Mouse (Mus musculus): ENCODE measurements around the gene Ubac1.

Gene Ubac1

GRCm38 (mm10) chr2:26021561-26022257, at the start of gene Ubac1:
Gene Ubac1 (minus strand): TSS chr2:26021747.
- peak; percentile 95 for DNase-seq (ENCODE audit: low read depth, low spot score)

GRCm38 (mm10) chr2:26068592-26068991, 47.0 kb upstream of the Ubac1 start:
- DNase-seq (ENCODE audit: low read depth, low spot score) = no peak

GRCm38 (mm10) chr2:26068175-26068574, 46.6 kb upstream of the Ubac1 start:
- no peak for DNase-seq (ENCODE audit: low read depth, low spot score)

DNA sequence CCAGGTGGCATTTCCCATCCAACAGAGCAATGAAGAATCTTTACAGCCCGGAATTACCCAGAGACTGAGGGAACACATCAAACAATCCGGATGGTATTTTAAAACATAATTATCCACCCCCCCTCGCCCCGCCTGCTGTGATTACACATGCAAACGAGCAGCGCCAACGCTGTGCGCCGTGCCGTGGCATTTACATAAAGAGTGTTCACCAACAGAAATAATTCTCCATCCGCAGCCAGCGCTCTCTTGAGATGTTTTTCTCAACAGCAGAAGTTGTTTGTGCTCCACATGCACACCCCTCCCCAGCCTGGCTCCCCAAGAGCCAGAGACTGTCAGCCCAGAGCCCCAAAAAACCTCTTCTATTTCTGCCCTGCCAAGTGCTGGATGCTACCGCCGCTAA, 45.0 kb upstream of the Ubac1 start:
- DNase-seq (ENCODE audit: low read depth, low spot score) = no peak

DNA sequence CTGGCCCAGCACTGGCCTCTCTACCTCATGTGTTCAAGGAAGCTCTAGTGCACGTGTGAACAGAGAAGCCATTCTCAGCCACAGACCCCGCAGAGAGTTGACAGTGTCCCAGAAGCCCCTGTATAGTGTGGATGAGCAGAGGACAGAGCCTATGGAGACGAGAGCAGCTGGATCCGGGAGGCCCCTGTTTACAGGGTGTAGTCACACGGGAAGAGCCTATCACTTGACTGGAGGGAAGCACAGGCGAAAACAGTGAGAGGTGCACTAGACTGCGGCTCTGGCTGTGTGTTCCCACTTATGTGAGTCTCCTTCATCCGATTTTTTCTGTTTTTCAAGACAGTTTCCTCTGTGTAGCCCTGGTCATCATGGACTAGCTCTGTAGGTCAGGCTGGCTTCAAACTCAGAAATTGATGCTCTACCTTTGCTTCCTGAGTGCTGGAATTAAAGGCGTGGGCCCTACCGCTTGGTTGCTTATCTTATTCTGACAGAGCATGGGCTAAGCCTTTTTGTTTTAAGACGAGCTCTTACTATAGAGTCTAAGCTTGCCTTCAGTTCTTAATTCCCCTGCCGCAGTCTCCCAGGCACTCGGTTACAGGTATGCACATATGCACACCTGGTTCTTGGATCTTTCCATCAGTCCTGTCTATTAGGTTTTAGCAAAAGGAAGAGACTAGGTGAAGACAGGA, 41.3 kb upstream of the Ubac1 start:
- DNase-seq (ENCODE audit: low read depth, low spot score) = no peak

DNA sequence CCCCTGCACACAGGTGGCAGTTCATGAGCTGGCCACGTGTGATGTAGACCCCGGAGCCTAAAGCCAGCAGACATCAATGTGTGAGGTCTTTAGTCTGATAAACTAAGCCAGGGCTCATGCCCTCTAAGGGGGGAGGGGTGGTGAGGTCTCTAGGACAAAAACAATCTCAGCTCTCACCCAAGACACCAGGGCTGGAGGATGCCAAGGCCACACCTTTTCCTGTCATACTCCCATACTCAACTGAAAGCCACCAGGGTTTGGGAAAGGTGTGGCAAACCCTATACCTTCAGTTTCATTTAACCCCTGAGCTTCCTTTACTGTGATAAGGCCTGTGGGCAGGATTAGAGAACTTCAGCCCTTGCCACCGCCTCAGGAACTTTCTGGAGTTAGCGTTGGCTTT, 40.7 kb upstream of the Ubac1 start:
- no peak for DNase-seq (ENCODE audit: low read depth, low spot score)

DNA sequence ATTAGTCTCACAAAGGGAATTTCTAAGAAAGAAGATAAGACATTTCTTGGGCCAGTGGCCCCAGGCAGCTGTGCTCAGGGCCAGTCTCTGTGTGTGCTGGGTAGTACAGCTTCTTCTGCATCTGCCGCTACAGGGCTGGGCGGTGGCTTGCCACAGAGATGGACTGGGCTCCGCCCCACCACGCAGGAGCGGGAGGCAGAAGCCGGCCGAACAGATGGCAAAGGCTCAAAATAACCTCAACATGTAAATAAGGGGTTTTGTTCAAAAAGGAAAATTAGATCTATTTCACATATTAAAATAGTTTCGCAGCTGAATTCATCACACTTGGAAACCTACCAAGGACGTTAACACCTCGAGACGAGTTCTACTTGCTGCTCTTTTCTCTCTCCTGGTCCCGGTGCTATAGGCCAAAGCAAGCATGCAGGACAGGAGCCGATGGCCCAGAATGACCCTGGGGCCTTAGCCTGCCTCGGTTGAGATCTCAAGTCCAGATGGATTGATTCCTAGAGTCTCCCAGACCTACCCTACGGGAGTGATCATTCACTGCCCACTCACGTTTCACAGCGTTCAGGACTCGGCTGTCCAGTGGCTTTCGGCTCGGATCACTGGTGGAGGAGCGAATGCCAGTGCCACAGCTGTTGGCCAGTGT, 39.6 kb upstream of the Ubac1 start:
- no peak for DNase-seq (ENCODE audit: low read depth, low spot score)

DNA sequence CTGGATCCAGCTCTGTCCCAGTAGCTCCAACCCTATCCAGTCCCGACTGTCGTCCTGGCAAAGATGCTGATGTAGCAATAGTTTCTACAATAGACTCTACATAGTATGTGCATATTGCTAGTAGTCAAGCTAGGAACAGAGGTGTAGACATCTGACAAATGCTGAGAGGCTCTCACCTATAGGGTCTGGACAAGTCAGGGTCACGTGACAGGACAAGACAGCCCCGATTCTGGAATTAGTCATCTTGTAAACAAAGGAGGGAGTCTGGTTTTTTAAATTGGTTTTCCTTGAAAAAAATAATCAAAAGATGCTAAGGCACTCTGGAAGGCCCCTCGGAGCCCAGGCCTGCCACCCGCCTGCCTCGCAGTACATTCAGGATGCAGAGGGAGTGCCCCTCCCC, 35.5 kb upstream of the Ubac1 start:
- no peak for DNase-seq (ENCODE audit: low read depth, low spot score)

DNA sequence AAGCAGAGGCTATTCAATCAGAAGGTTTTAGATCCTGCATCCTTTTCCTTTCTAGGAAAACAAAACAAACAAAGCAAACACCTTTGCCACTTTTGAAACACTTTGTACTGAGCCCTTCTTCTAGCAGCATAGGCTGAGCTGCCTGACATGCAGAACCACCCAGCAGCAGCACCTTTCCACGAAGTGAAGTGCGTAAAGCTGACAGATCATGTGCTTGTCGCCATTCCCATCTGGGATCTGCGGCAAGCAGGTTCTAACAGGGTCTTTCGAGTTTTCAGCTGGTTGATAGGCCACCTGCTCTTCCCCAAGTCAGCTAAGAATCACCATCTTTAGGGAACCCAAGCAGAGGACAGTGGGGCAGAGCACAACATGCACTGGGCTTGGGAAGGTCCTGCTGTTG, 34.7 kb upstream of the Ubac1 start:
- no peak for DNase-seq (ENCODE audit: low read depth, low spot score)

DNA sequence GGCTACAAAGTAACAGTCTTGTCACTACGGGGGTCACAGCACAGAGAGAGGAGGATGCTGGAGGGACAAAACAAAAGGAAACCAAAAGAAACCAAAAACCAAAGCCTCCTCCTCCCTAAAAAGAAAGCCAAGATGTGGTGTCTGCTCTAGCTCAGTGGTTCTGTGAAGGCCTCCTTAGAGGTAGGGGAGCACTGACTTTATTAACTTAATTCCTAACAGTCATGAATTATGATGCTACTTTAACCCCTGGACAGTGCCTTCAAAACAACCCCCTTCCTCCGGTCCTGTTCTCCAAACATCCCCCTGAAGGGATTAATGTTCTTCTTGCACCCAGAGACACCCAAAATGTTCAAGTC, 34.2 kb upstream of the Ubac1 start:
- no peak for DNase-seq (ENCODE audit: low read depth, low spot score)

GRCm38 (mm10) chr2:26055046-26055746, 33.6 kb upstream of the Ubac1 start:
- DNase-seq (ENCODE audit: low read depth, low spot score) = peak; percentile 71

DNA sequence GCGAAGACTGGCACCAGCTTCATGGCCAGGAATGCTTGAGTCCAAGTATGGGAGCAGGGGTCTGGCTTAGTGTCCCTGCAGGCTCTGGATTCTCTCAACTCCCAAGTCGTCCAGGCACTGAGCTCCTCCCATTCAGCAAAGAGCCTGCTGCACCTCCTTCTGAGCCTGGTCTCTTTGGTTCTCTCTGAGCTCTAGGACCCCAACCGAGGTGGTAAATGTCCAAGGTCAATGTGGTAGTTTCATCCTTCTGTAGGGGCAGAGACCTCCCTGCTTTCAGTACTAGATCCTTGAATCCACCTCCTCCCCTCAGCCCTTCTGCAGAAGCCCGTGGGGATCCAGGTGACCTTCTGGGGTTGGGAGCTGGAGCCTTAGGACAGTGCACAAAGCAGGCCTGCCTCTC, 31.3 kb upstream of the Ubac1 start:
- no peak for DNase-seq (ENCODE audit: low read depth, low spot score)

- no peak for DNase-seq (ENCODE audit: low read depth, low spot score)
Observed at GRCm38 (mm10) chr2:26048816-26049215, 27.3 kb upstream of the Ubac1 start.

DNA sequence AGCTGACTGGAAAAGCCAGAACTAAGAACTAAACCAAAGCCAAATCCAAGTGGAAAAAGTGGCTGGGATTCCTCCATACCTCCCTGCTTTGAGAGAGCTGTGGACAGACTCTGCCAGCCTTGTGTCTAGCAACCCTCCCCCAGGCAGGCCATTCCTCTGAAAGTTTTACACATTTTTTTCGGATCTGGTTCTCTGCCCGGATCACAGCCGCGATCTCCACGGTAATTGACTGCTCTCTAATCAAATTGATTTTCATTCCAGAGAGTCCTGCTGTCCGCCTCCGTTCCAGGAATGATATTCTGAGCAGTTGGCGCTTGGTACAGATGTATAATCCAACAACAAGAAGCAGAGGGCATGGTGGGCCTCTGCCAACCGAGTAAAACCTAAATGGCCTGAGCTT, 22.7 kb upstream of the Ubac1 start:
- no peak for DNase-seq (ENCODE audit: low read depth, low spot score)

GRCm38 (mm10) chr2:26042603-26043002, 21.1 kb upstream of the Ubac1 start:
- no peak for DNase-seq (ENCODE audit: low read depth, low spot score)

- DNase-seq (ENCODE audit: low read depth, low spot score) = no peak
Observed at GRCm38 (mm10) chr2:26041163-26041810, 19.7 kb upstream of the Ubac1 start.

GRCm38 (mm10) chr2:26039951-26040350, 18.4 kb upstream of the Ubac1 start:
- no peak for DNase-seq (ENCODE audit: low read depth, low spot score)

- no peak for DNase-seq (ENCODE audit: low read depth, low spot score)
Observed at GRCm38 (mm10) chr2:26037386-26037785, 15.8 kb upstream of the Ubac1 start.

DNA sequence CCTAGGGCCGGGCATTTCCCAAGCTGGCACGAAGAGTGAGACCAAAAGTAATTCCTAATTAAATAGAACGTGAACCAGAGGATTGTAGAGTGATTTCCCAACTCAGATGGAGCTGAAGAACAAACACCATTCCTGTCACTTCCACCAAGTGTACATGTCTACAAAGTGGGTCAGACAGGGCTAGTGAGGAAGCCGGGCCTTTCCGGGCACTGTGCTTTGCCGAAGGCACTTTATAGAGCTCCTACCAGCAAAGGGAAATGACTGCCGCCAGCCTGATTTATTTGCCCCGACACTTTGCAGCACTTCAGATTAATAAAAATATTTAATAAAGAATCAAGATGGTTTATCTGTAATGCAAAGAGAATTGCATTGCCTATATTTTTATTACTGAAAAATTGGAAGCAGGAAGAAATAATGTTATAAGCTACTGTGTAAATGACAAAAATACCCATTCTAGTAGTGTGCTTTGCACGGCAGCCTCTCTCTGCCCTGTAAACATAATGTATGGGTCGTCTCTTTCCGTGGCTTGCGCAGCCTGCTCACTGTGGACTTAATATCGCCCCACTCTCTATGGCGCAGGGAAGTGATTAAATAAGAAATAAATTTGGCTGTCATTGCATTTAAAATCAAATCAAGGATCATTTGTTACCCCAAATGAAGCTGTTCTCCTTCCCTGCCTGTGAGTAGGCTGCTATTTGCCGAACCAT, 12.9 kb upstream of the Ubac1 start:
- DNase-seq (ENCODE audit: low read depth, low spot score) = no peak

- DNase-seq (ENCODE audit: low read depth, low spot score) = no peak
Observed at GRCm38 (mm10) chr2:26030288-26030687, 8.7 kb upstream of the Ubac1 start.

All from skeletal muscle tissue, adult 2 months (tissue).